Mouse (Mus musculus): ENCODE measurements around the gene Lmntd1. TPM values are rescaled to one million over a fixed set of nuclear protein-coding genes. Genes with fewer than 3 reads are reported as not detected.
A peak's percentile ranks its signal among the peaks of the same experiment; 100 is the strongest.

Gene Lmntd1
- total and polyA plus RNA-seq, 3 experiments, result 0.08 to 0.43 (median 0.26) TPM

DNA sequence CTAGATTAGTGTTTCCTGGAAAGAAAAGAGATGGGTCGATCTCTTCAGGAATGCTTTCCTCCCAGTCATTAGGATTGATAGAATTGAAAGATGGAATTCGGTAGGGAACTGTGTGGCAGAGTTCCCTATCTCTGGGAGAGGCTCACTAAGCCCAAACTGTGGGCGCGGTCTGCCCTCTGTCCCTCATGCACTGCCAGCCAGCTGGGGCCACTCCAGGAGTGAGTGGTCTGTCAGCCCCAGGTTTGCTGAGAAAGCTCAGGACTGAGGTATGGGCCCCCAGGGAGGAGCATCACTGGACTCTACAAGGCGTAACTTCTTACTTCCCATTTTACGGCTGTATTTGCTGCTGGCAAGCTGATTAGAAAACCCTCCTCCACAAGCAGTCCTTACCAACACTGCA, 22.1 kb downstream of the Lmntd1 start:
- H3K27me3 ChIP-seq (replicated peaks), result no peaks in the 10 kb centered on the region
- no peak overlapping the region for H3K4me3 ChIP-seq (replicated peaks in 1 of 3; ENCODE audit: low read depth in 2 of 3, low read length in 2 of 3, poor library complexity in 1 of 3)
- in situ Hi-C loops (cut with MboI; ENCODE audit: low pct_ligation_motif_present, low pct_unique_long_range_greater_than_20kb, low sequenced_read_pairs), result no loop called here
- no peak overlapping the region for H3K4me2 ChIP-seq (ENCODE audit: insufficient read depth, low read depth, poor library complexity, severe bottlenecking)
- no peak overlapping the region for H3K27ac ChIP-seq (ENCODE audit: insufficient read depth, low read depth)
- no peak overlapping the region for H3K9ac ChIP-seq (ENCODE audit: insufficient read depth, low read depth)
- H3K9me3 ChIP-seq (replicated peaks; ENCODE audit: low read length), result no peaks in the 10 kb centered on the region
- TF ChIP-seq SIN3A (IDR thresholded peaks at IDR 0.05; ENCODE audit: low read length), result no peak
- no peak for TF ChIP-seq NRF1 (IDR thresholded peaks at IDR 0.05; ENCODE audit: low read depth, low read length)
- no peak for TF ChIP-seq PAX5 (IDR thresholded peaks at IDR 0.05; ENCODE audit: low read length)
- TF ChIP-seq EP300 (IDR thresholded peaks at IDR 0.05; ENCODE audit: low read length), result no peak
- no peak for TF ChIP-seq ETS1 (conservative IDR thresholded peaks at IDR 0.05; ENCODE audit: low read depth, low read length)
- TF ChIP-seq POLR2AphosphoS2 (IDR thresholded peaks at IDR 0.05; ENCODE audit: low read depth, low read length), result no peak
- no peak for TF ChIP-seq RCOR1 (conservative IDR thresholded peaks at IDR 0.05; ENCODE audit: low read depth, low read length)
- TF ChIP-seq ZC3H11A (IDR thresholded peaks at IDR 0.05; ENCODE audit: low read depth, low read length), result no peak
- no peak for TF ChIP-seq HCFC1 (IDR thresholded peaks at IDR 0.05; ENCODE audit: low read depth, low read length)
- TF ChIP-seq ZKSCAN1 (IDR thresholded peaks at IDR 0.05; ENCODE audit: borderline replicate concordance, low read depth, low read length), result no peak
- no peak for TF ChIP-seq CHD1 (IDR thresholded peaks at IDR 0.05; ENCODE audit: low read depth, low read length)
- no peak for TF ChIP-seq IRF4 (IDR thresholded peaks at IDR 0.05; ENCODE audit: low read depth, low read length)
- TF ChIP-seq CHD2 (IDR thresholded peaks at IDR 0.05; ENCODE audit: low read length), result no peak
- no peak for TF ChIP-seq MYC (IDR thresholded peaks at IDR 0.05; ENCODE audit: low read depth, low read length)
- no peak for TF ChIP-seq ZNF384 (IDR thresholded peaks at IDR 0.05; ENCODE audit: low read depth, low read length)
- peaks cover 0 to 10% of the 10 kb centered on the region in 2 experiments; a peak in 3 of 4 replicates for H3K4me1 ChIP-seq (ENCODE audit: control insufficient read depth in 1 of 2, insufficient read depth in 2 of 2)
- no peaks in the 10 kb centered on the region for H3K36me3 ChIP-seq (replicated peaks in 1 of 2; ENCODE audit: control insufficient read depth in 1 of 2, insufficient read depth in 1 of 2, low read length in 1 of 2)
- dilution Hi-C loops (cut with MboI; ENCODE audit: extremely low pct_ligation_motif_present, extremely low pct_unique_long_range_greater_than_20kb, low sequenced_read_pairs), result no loop called here
- H3K79me2 ChIP-seq (replicated peaks; ENCODE audit: control insufficient read depth, extremely low read depth, insufficient read depth, poor library complexity, severe bottlenecking), result no peaks in the 10 kb centered on the region
- DNase-seq (ENCODE audit: extremely low read depth), result peak; percentile 39

DNA sequence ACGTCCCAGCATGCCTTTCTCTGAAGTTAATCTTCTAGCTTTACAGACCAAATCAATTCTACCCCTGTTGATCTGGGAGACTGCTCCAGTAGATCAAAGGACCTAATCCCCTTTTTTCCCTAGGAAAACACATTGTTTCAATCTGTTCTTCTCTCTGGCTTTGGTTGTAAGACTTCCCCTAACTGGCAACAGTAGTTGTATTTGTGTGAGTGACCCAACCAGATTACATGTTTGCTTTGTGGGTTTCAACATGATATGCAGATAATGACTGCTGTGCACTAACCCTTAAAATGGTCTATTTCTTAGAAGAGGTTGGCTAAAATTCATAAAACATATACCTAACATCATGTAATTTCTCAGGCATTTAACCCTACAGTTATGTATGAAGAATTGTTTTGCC, 22.5 kb downstream of the Lmntd1 start:
- dilution Hi-C loops (cut with MboI; ENCODE audit: extremely low pct_ligation_motif_present, extremely low pct_unique_long_range_greater_than_20kb, low sequenced_read_pairs), result no loop called here
- no peaks in the 10 kb centered on the region for H3K27me3 ChIP-seq (replicated peaks)
- in situ Hi-C loops (cut with MboI; ENCODE audit: low pct_ligation_motif_present, low pct_unique_long_range_greater_than_20kb, low sequenced_read_pairs), result no loop called here
- no peaks in the 10 kb centered on the region for H3K36me3 ChIP-seq (replicated peaks in 1 of 2; ENCODE audit: control insufficient read depth in 1 of 2, insufficient read depth in 1 of 2, low read length in 1 of 2)
- H3K9me3 ChIP-seq (replicated peaks; ENCODE audit: low read length), result no peaks in the 10 kb centered on the region
- H3K4me3 ChIP-seq (replicated peaks in 1 of 3; ENCODE audit: low read depth in 2 of 3, low read length in 2 of 3, poor library complexity in 1 of 3), result no peak overlapping the region
- H3K27ac ChIP-seq (ENCODE audit: insufficient read depth, low read depth), result no peak overlapping the region
- peaks cover 0 to 10% of the 10 kb centered on the region in 2 experiments; a peak in 3 of 4 replicates for H3K4me1 ChIP-seq (ENCODE audit: control insufficient read depth in 1 of 2, insufficient read depth in 2 of 2)
- no peak for DNase-seq (ENCODE audit: extremely low read depth)
- no peak overlapping the region for H3K4me2 ChIP-seq (ENCODE audit: insufficient read depth, low read depth, poor library complexity, severe bottlenecking)
- no peak overlapping the region for H3K9ac ChIP-seq (ENCODE audit: insufficient read depth, low read depth)
- TF ChIP-seq E2F4 (IDR thresholded peaks at IDR 0.05; ENCODE audit: insufficient replicate concordance, low read depth, low read length), result no peak
- no peak for TF ChIP-seq HCFC1 (IDR thresholded peaks at IDR 0.05; ENCODE audit: low read depth, low read length)
- TF ChIP-seq SIN3A (IDR thresholded peaks at IDR 0.05; ENCODE audit: low read length), result no peak
- TF ChIP-seq CHD1 (IDR thresholded peaks at IDR 0.05; ENCODE audit: low read depth, low read length), result no peak
- TF ChIP-seq ETS1 (conservative IDR thresholded peaks at IDR 0.05; ENCODE audit: low read depth, low read length), result no peak
- TF ChIP-seq GABPA (IDR thresholded peaks at IDR 0.05; ENCODE audit: insufficient replicate concordance, low read depth, low read length), result no peak
- no peak for TF ChIP-seq TBP (conservative IDR thresholded peaks at IDR 0.05; ENCODE audit: low read depth, low read length)
- TF ChIP-seq MAFK (IDR thresholded peaks at IDR 0.05; ENCODE audit: insufficient replicate concordance, low read length), result no peak
- no peak for TF ChIP-seq JUN (IDR thresholded peaks at IDR 0.05; ENCODE audit: insufficient read depth, low read depth, low read length)
- TF ChIP-seq SMC3 (IDR thresholded peaks at IDR 0.05; ENCODE audit: low read depth, low read length), result no peak
- no peak for TF ChIP-seq ZNF384 (IDR thresholded peaks at IDR 0.05; ENCODE audit: low read depth, low read length)
- no peaks in the 10 kb centered on the region for H3K79me2 ChIP-seq (replicated peaks; ENCODE audit: control insufficient read depth, extremely low read depth, insufficient read depth, poor library complexity, severe bottlenecking)

Measured in CH12.LX (cell line).